Mouse (Mus musculus): ENCODE measurements around the gene Slc38a3. TPM values are rescaled to one million over a fixed set of nuclear protein-coding genes. Genes with fewer than 3 reads are reported as not detected.
A peak's percentile ranks its signal among the peaks of the same experiment; 100 is the strongest.

Slc38a3 gene
- polyA plus RNA-seq, 1 experiment = 145 TPM

- no peaks in the 10 kb centered on the region for H3K27me3 ChIP-seq (ENCODE audit: control insufficient read depth, insufficient read depth, low read length)
- 26% methylated on average over 15 of the region's 15 CpGs for WGBS
- H3K27ac ChIP-seq (ENCODE audit: insufficient read depth, low read length) = peak overlapping the region; percentile 72
- no peak for DNase-seq
- H3K4me1 ChIP-seq (ENCODE audit: control insufficient read depth, insufficient read depth, low read length) = peaks cover 46% of the 10 kb centered on the region
- 0 out of 2 replicates have a peak, but pooled peaks have one; percentile 1 for TF ChIP-seq CTCF (IDR thresholded peaks at IDR 0.05; ENCODE audit: borderline replicate concordance, insufficient read depth, low read depth, low read length)
- TF ChIP-seq POLR2A (IDR thresholded peaks at IDR 0.05; ENCODE audit: borderline replicate concordance, insufficient read depth, low read length) = no peak
- H3K4me3 ChIP-seq (replicated peaks; ENCODE audit: insufficient read depth, low read depth, low read length) = peak overlapping the region; percentile 31
Measured at GRCm38 (mm10) chr9:107626158-107626843, 43.0 kb downstream of the Slc38a3 start.

- Histone ChIP-seq H3K4me1 (ENCODE audit: control insufficient read depth, insufficient read depth, low read length) (peaks cover 52% of the 10 kb centered on the region), H3K27ac (ENCODE audit: insufficient read depth, low read length) (0 out of 2 replicates have a peak overlapping the region, but pooled peaks have one; percentile 72)
- no peak for DNase-seq
Measured at GRCm38 (mm10) chr9:107625351-107626128, 43.8 kb downstream of the Slc38a3 start.

GRCm38 (mm10) chr9:107624951-107625350 lies 44.4 kb downstream of the Slc38a3 start:
- TF ChIP-seq POLR2A (IDR thresholded peaks at IDR 0.05; ENCODE audit: borderline replicate concordance, insufficient read depth, low read length) (no peak), CTCF (IDR thresholded peaks at IDR 0.05; ENCODE audit: borderline replicate concordance, insufficient read depth, low read depth, low read length) (no peak)
- DNase-seq = no peak
- Histone ChIP-seq H3K27me3 (ENCODE audit: control insufficient read depth, insufficient read depth, low read length) (no peaks in the 10 kb centered on the region), H3K27ac (ENCODE audit: insufficient read depth, low read length) (peak overlapping the region; percentile 25; the same call in 1 of the 2 replicates), H3K4me3 (replicated peaks; ENCODE audit: insufficient read depth, low read depth, low read length) (no peak overlapping the region), H3K4me1 (ENCODE audit: control insufficient read depth, insufficient read depth, low read length) (peaks cover 57% of the 10 kb centered on the region)
- WGBS = 67% methylated on average over 3 of the region's 3 CpGs

More at GRCm38 (mm10) chr9:107625351-107626128, 43.8 kb downstream of the Slc38a3 start:
- TF ChIP-seq POLR2A (IDR thresholded peaks at IDR 0.05; ENCODE audit: borderline replicate concordance, insufficient read depth, low read length) (no peak), CTCF (IDR thresholded peaks at IDR 0.05; ENCODE audit: borderline replicate concordance, insufficient read depth, low read depth, low read length) (peak; percentile 0; the same call in 1 of the 2 replicates)
- Histone ChIP-seq H3K27me3 (ENCODE audit: control insufficient read depth, insufficient read depth, low read length) (no peaks in the 10 kb centered on the region), H3K4me3 (replicated peaks; ENCODE audit: insufficient read depth, low read depth, low read length) (no peak overlapping the region)
- WGBS = 90% methylated on average over 12 of the region's 12 CpGs

GRCm38 (mm10) chr9:107624539-107624938 lies 44.8 kb downstream of the Slc38a3 start:
- WGBS = 70% methylated on average over 5 of the region's 5 CpGs
- Histone ChIP-seq H3K27me3 (ENCODE audit: control insufficient read depth, insufficient read depth, low read length) (no peaks in the 10 kb centered on the region), H3K4me3 (replicated peaks; ENCODE audit: insufficient read depth, low read depth, low read length) (no peak overlapping the region), H3K4me1 (ENCODE audit: control insufficient read depth, insufficient read depth, low read length) (peaks cover 61% of the 10 kb centered on the region), H3K27ac (ENCODE audit: insufficient read depth, low read length) (no peak overlapping the region)
- TF ChIP-seq CTCF (IDR thresholded peaks at IDR 0.05; ENCODE audit: borderline replicate concordance, insufficient read depth, low read depth, low read length) = no peak
- no peak for TF ChIP-seq POLR2A (IDR thresholded peaks at IDR 0.05; ENCODE audit: borderline replicate concordance, insufficient read depth, low read length)
- DNase-seq = no peak

GRCm38 (mm10) chr9:107620954-107621353 lies 48.4 kb downstream of the Slc38a3 start:
- no peak for TF ChIP-seq POLR2A (IDR thresholded peaks at IDR 0.05; ENCODE audit: borderline replicate concordance, insufficient read depth, low read length)
- no peak for TF ChIP-seq CTCF (IDR thresholded peaks at IDR 0.05; ENCODE audit: borderline replicate concordance, insufficient read depth, low read depth, low read length)
- H3K4me1 ChIP-seq (ENCODE audit: control insufficient read depth, insufficient read depth, low read length) = peaks cover 44% of the 10 kb centered on the region
- H3K27me3 ChIP-seq (ENCODE audit: control insufficient read depth, insufficient read depth, low read length) = no peaks in the 10 kb centered on the region
- H3K4me3 ChIP-seq (replicated peaks; ENCODE audit: insufficient read depth, low read depth, low read length) = no peak overlapping the region
- no peak overlapping the region for H3K27ac ChIP-seq (ENCODE audit: insufficient read depth, low read length)
- no peak for DNase-seq

GRCm38 (mm10) chr9:107619546-107619879 lies 49.8 kb downstream of the Slc38a3 start:
- Histone ChIP-seq H3K27ac (ENCODE audit: insufficient read depth, low read length) (peak overlapping the region; percentile 59), H3K4me3 (replicated peaks; ENCODE audit: insufficient read depth, low read depth, low read length) (no peak overlapping the region), H3K4me1 (ENCODE audit: control insufficient read depth, insufficient read depth, low read length) (peaks cover 34% of the 10 kb centered on the region), H3K27me3 (ENCODE audit: control insufficient read depth, insufficient read depth, low read length) (no peaks in the 10 kb centered on the region)
- no peak for TF ChIP-seq CTCF (IDR thresholded peaks at IDR 0.05; ENCODE audit: borderline replicate concordance, insufficient read depth, low read depth, low read length)
- no peak for TF ChIP-seq POLR2A (IDR thresholded peaks at IDR 0.05; ENCODE audit: borderline replicate concordance, insufficient read depth, low read length)
- 30% methylated on average over 13 of the region's 13 CpGs for WGBS
- DNase-seq = peak in 1 of 2 experiments; percentile 49

- H3K27ac ChIP-seq (ENCODE audit: insufficient read depth, low read length) = peak overlapping the region; percentile 59
- WGBS = 13% methylated on average over 13 of the region's 13 CpGs
- H3K27me3 ChIP-seq (ENCODE audit: control insufficient read depth, insufficient read depth, low read length) = no peaks in the 10 kb centered on the region
- DNase-seq = no peak
- H3K4me1 ChIP-seq (ENCODE audit: control insufficient read depth, insufficient read depth, low read length) = peaks cover 32% of the 10 kb centered on the region
- H3K4me3 ChIP-seq (replicated peaks; ENCODE audit: insufficient read depth, low read depth, low read length) = no peak overlapping the region
- no peak for TF ChIP-seq POLR2A (IDR thresholded peaks at IDR 0.05; ENCODE audit: borderline replicate concordance, insufficient read depth, low read length)
- no peak for TF ChIP-seq CTCF (IDR thresholded peaks at IDR 0.05; ENCODE audit: borderline replicate concordance, insufficient read depth, low read depth, low read length)
Measured at GRCm38 (mm10) chr9:107618778-107619545, 50.4 kb downstream of the Slc38a3 start.

Data from cerebellum, adult 2 months (tissue).